Mouse (Mus musculus) inflammation-experienced regulatory T-cells, adult 6 months (primary cell): Measurements from ENCODE around the gene Arpp21. TPM values are rescaled to one million over a fixed set of nuclear protein-coding genes. Genes with fewer than 3 reads are reported as not detected.

Source experiments
- ATAC-seq: one replicate; pipeline ENCODE4 v1.8.0; 2017
- polyA plus RNA-seq, 3 experiments: library from polyadenylated mRNA; unstranded; fragments of 100-300 nt; shearing (Covaris generic); gene quantifications; one replicate each; pipeline ENCODE4 v1.2.1; 2017

Gene Arpp21
- under 1 TPM in 2 of 3 experiments, not detected in 1; 0.36 to 0.66 TPM for polyA plus RNA-seq

DNA sequence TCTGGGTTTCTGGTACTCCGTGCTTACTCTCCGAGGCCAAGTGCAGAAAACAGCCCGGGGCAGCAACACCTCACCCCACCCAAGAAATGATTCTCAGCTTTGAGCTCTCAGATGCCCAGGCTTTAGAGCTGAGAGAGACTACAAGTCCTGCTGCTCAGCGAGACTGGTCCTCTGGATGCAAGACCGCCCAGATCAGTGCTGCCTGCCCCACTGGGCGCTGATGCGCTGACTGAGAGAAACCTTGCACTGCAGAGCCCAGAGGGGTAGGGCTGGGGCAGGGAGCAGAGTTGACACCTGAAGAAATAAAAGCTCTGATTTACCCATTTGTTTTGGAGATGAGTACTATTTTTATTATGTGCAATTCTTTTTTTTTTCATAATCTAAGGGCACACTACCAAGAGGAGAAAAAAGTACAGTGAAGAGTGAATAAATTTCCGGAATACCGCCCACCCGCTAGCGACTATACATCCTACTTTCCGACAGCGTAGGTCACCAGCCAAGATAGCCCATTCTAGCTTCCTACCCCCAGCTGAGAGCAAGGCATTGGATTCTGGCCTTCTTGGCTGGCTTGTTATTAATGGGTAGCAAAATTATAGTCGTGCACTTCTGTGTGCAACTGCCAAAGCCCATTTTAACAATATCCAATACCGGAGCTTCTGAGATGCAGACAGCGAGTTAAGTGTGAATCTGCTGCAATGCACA is at the start of gene Arpp21:
Gene Arpp21, minus strand, starts transcription at position 243 of the 702 bp plus-strand sequence.
- no peak for ATAC-seq

DNA sequence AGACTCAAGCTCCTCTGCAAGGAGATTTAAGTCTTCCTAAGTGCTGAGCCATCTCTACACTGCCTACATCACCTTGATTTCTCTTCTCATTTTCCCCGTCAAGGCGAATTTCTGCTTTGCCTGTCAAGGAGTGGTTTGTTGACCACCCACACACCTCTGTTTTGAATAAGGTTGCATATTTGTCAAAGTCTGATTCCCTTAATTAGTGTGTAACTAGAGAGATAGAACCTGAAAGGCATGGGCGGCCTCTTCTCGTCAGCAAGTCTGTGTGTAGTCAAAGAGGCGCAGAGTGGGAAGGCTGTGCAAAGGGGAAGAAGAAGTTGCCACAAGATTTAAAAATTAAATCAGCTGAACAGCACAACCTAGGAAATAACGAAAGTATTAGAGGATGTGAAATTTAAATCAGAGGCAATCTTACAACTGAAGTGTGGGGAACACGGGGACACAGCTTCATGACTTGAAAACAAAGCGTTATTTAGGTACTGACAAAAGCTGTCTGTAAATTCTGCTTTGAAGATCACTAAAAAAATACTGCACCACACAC is 36.8 kb upstream of the Arpp21 start:
- ATAC-seq = no peak

DNA sequence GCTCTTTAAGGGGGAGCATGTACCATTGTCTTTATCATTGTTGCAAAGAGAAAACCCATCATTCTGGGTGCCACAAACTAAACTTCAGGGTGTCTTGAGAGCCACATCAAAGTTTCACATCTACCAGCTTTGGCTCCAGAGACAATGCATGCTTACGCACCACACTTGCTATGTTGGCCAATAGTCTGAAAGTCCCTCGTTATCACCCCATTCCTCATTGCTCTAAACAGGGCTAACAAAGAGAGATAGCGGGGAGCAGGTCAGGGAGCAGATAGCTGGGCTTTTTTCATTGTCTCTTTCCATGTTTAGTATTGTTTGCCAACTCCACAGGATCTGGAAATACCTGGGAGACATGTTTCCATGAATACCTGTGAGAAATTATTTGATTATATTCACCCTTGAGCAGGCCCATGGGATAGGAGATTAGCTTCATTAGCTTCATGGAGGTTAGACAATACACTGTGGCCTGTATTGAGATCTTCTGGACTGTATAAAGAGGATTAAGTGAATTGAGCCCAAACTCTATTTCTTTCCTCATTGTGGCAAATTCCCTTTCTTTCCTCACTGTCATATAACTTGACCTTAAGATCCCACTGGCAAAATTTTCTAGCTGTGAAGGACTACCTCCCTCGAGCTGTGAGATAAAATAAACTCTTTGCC is 29.4 kb upstream of the Arpp21 start:
- ATAC-seq = no peak

DNA sequence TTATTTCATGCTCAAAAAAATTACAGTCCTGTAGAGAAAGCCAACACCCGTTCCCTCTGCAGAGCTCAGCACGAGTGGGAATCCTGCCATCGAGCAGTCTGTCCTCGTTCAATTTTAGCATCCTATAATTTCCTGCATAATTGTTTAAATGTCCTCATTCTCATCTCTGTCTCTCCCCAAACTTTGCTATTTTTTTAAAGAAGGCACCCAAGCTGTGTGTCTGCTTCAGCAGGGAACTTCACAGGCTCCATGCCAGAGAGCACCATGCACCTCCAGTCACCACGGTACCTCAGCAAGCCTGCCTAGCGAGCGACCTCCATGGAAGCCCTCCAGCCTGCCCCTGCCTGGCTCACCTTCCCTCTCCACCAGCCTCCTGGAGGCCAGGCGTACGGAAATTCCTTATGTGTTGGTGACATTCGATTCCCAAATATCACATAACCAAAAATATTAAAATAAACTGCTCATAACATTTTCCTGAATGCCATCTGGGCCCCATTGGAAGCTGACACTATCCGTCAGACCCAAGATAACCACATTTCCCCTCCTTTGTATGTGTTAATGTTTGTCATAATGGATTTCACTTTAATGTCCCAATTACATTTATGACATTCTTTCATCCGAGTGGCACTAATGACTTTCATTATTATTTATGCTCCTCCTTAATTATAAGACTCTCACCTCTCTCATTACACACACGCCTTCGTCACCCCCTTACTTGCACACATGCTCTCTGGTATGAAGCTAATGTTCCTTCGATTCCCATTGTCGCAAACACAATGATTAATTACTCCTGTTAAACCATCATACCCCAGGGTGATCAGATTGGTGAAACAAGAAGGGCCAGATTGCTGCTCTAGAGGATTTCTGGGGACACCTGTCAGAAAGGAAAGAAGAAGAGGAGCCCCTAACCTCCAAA is 26.5 kb upstream of the Arpp21 start:
- no peak for ATAC-seq

DNA sequence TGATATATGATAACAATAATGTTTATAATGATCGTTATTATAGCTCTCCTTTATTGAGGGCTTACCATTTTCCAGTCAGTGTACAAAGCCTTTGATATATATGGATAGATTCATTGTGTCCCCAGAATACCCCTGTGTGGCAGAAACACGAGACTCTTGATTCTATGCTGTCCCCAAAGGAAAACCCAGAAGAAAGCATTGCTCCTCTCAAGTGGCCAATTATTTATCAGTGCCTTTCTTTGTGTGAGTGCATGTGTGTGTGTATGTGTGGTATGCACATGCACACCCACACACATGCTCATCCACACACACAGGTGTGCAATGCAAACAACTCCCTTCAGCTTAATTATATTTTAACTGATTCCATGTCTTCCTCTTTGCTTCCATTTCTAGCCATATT is 25.8 kb upstream of the Arpp21 start:
- ATAC-seq = no peak

DNA sequence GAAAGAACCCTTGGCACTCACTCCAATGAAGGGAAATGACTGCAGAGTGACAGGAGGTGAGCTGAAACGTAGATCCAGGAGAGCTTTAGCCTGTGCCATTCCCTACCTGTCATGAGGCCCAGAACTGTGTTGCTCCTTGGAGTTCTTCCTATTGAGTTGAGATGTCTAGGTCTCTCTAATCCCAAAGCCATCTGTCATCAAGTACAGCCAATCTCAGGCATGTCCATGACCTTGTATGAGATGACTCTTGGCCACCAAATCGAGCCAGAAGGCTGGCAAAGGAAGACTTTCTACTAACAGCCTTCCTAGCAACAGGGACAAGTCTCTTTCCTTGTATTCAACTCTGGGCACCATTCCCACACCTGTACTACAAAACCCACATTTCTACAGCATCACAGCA is 25.0 kb upstream of the Arpp21 start:
- ATAC-seq = no peak

DNA sequence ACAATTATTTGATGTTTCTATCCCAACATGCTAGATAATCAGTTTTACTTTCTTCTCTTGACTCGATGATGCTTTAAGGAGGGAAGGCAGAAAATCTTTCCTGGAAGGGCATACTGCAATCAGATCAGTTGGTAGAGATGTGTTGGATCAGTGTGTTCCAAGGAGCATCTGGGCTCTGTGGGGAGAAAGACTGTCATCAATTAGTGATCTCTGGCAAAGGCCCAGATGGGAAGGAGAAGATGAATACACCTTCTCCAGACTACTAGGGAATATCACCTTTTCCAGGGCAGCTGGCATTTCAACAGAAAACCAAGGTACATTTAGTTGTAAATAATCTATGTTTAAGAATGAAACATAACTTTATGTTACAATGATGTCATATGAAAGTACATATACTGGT is 22.8 kb upstream of the Arpp21 start:
- ATAC-seq = no peak

DNA sequence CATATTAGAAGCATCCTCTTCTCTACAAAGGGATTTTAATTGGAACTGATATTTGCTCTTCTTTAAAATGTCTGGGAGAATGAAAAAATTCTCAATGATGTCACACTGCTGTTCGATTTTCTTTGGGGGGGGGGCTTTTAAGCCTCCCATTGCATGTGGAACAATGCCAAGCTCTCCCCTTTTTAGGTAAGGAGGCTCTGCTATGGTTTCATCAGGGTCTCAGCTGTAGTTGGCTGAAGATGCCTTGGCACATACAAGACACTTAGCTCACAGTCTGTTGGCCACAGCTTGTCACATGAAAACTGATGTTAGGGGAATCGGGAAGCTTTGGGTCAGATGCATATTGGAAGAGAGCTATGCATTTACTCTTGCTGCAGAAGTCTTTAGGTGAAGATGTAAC is 20.2 kb upstream of the Arpp21 start:
- no peak for ATAC-seq

DNA sequence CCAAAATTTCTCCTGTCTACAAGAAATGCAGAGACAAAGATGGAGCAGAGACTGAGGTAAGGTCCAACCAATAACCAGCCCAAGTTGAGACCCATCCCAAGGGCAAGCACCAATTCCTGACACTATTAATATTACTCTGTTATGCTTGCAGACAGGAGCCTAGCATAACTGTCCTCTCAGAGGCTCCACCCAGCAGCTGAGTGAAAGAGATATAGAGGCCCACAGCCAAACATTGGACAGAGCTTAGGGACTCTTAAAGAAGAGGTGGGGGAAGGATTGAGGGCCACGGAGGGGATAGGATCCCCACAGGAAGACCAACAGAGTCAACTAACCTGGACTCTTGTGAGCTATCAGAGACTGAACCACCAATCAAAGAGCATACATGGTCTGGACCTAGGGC is 18.0 kb upstream of the Arpp21 start:
- no peak for ATAC-seq

DNA sequence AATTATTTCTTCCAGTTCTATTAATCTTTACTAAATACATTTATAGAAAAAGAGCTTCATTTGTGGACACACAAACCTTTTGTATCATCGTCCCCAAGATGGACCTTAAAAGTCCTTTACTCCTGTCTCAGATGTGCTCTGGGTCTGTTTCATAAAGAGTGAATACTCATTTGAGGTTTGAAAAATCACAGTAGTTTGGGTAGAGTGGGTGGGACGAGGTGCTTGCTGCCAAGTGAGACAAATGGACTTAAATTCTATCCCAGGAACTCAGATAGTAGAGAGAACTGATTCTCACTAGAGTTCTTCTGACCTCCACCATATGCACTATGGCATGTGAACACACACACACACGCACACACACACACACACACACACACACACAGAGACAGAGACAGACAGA is 16.1 kb upstream of the Arpp21 start:
- ATAC-seq = no peak

DNA sequence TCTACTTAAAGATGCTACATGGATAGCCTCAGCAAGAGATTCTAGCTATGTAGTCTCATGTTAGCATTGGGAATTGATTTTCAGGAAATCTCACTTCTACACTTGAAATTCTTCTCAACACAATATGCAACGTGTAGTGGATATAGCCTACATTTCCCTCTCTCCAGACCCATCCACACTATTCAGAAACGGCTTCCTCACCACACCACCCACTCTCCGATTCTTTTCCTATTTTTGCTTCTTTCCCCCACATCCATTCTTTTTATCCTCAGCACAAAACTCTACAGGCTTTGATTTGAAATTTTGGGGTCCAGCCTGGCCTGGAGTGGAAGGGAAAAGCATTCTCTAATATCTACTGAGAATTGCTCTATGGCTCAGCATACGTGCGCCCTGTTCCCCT is 15.6 kb upstream of the Arpp21 start:
- ATAC-seq = no peak

DNA sequence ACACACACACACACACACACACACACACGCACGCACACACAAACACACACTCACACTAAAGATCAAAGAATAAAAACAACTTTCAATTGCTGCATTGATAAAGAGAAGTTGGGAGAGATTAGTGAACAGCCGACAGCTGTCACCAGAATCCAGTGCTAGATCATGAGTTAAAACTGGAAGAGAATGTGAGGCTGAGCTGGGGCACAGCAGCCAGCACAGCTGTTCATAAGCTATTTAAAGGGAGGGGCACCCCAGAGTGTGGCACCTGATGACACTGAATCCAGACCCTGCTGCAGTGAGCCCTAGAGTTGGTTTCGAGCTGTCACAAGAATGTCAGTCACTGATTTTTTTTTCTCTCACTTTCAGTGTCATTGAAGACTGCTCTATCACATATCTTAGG is 14.0 kb upstream of the Arpp21 start:
- no peak for ATAC-seq

DNA sequence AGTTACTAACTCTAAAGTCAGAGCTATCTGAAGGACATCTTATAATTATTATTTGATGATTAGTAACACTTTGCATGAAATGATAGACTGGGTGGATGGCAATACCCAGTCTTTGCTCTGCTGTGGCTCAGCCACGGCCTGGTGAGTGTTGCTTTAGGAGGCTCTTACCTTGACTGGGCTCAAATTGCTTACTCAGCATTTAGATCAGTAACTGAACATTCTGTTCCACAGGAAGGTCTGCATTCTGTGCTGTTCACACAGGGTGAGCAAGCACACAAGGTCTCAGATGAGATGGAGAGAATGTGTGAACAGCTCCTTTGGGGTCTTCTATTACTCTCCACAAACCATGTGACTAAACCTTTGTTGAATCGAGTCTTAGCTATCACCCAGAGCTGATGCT is 11.4 kb upstream of the Arpp21 start:
- ATAC-seq = no peak

DNA sequence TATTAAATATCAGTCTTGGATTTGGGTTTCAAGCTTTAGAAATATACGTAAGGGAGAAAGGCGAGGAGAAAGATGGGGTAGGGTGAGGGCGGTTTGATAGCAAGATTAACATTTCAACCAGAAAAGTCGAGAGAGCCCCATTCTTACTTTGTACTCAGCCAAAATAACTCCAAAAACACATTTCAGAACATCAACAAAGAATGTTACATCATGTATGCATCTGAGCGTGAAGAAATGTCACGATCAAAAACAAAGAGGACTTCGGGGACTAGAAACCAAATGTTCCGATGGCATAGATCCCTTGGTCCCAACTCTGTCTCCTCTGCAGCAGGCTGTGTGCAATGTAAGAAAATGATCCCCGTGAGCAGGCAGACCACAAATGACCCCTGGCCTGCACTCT is 2.4 kb upstream of the Arpp21 start:
- ATAC-seq = no peak

DNA sequence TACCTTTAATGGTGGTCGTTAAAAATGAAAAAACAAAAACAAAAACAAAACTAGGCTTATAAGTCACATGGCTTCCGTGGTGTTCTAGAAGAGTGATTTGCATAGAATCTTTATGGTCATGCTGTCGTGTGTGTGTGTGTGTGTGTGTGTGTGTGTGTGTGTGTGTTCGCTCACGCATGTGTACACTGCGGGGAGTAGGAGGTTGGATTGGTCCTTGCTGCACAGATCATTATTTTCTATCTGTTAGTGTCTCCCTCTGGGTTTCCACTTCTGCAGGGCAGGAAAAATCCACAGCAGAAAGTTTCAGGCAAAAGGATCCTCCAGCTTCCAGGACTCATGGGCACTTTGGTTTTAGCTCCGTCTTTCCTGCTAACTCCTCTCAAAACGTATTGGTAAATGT is 813 bp upstream of the Arpp21 start:
- no peak for ATAC-seq

DNA sequence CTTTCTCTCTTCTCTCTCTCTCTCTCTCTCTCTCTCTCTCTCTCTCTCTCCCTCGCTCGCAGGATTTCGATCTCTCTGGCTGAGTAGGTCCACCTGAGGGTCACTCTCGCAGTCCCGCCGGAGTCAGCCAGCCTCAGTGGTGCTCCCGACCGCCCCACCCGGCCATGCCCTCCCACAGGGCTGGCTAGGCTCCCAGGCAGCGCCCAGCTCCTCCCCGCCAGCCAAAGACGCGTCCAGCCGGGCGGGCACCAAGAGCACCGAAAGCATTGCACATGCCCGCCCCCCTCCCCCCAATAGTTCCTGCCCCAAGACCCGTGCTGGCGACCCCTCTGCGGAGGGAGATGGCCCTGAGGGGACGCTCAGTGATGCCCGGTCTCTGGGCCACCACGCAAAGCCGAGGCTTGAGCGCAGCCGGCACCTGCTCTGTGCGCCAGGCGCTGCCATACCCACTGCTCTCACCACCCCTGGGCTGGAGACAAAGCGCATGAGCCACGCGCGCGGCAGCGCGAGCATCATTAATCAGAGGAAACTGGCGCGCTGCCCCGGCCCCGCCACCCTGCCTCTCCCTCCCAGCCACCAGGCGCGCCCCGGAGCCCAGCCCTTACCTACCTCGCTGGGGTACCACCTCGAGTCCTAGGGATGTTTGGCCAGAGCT is 570 bp downstream of the Arpp21 start:
- no peak for ATAC-seq

DNA sequence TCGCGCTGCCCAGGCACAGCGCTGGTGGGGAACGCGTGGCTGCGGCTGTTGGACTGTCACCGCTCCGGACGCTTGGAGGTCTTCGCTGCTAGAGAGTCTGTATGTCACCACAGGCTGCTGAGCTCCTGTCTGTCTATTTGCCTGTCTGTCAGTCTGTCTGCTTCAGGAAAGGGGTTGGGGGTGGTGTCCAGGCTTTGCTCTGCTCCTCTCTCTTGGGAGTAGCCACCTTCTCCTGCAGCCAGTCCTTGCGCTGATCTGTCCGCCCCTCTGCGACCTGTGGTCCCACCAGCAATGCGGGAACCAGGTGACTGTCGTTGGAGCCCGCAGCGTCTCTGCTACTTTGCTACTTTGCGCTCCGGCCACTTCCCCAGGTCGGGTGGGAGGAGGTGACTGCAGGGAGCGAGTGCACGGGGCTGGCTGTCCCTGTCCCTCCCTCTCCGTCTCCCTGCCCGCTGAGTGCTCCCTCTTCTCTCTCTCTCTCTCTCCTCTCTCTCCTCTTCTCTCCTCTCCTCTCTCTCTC is 1.2 kb downstream of the Arpp21 start:
- no peak for ATAC-seq

DNA sequence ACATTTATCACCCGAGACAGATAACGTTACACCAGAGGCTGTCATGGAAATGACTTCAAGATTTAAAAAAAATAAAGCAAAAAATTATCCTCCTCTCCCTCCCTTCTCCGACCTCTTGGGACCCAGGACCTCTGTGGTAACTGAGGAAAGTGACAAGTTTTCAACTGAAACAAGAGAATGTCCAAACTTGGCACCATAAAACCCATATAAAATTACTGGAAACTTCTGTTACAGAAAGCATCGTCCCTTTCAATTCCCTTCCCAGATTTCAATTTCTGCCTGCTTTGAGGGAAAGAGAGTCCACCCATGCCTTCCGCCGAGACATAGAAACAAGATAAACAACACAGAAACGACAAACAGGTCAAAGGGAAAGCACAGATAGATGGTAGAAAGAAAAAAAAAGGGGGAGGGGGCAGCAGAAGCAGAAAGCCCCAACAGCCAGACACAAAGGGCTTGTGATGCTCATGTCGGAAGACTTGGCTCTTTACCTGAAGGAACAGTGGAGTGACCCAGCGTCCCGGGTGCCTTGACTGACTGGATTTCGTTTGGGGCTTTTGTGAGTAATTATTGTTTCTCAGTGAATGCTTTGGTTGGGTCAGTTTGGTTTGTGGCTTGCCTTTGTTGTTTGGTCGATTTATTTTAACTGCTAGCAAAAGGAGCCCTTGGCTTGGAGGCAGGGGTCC is 1.8 kb downstream of the Arpp21 start:
- ATAC-seq = no peak

DNA sequence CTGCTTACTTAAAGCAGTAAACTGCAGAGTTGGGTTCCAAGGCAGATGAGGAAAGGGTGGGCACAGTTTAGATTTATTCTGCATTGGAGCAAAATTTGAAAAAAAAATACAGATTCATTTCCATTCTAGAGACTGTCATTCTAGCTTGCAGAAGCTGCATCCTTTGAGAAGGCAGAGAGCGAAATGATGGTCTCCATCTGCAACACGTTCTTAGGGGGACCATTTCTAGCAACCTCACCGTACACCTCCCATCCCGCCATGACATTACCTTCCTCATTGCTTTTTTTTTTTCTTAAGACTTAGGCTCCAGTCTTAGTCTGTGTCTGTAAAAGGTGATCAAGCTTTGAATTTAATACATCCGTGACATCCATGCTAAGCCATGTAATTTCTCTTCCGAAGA is 2.4 kb downstream of the Arpp21 start:
- ATAC-seq = no peak

DNA sequence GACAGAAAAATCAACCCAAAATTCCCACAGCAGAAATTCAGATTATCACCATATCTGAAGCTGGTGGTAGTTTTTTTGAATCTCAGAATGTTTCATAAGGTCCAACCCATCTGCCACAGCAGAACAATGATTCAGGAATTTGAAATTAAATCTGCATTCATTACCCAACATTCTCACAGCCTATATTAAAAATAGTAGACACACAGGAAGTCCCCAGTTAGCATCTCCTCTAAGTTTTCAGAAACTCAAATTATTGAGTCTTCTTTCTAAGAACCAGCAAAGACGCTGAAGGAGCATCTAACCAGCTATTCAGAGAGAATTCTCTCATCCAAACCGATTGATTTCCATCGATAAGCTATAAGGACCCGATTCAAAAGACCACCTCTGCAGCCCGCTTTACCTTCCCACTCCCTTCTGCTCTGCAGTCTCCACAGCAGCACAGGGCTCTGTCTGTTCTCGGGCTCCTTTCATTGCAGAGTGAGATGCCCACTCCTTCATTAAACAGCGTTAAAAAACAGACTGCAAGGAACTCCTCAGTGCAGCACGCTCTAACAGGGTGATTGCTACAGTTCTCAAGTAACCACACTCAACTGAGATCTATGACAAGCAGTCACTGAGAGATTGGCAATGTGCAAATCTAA is 3.7 kb downstream of the Arpp21 start:
- ATAC-seq = no peak

DNA sequence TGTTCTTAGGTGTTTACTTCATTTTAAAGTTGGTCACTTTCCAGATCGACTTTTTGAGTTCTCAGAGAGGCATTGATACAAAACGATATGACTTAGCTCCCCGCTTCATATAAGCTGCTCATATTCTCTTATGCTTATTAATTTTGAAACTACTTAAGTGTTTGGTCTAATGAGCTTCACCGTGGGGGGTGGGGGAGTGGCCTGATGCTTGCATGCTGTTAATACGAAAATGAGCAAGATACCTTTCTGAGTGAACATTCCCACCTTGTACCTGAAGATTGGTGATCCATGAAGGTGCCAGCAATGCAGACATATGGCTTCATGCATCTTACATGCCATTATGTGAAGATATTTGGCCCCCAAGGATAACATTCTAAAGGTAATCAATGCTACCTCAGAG is 4.4 kb downstream of the Arpp21 start:
- no peak for ATAC-seq
